Mouse (Mus musculus): Measurements from ENCODE around the gene Gin1. TPM values are rescaled to one million over a fixed set of nuclear protein-coding genes. Genes with fewer than 3 reads are reported as not detected.

Gene Gin1
- 15.2 and 17.3 TPM in 2 replicates for polyA plus RNA-seq (2014; fragmentation: Nextera tagmentation; extraction: Ambion mirVana)

DNA sequence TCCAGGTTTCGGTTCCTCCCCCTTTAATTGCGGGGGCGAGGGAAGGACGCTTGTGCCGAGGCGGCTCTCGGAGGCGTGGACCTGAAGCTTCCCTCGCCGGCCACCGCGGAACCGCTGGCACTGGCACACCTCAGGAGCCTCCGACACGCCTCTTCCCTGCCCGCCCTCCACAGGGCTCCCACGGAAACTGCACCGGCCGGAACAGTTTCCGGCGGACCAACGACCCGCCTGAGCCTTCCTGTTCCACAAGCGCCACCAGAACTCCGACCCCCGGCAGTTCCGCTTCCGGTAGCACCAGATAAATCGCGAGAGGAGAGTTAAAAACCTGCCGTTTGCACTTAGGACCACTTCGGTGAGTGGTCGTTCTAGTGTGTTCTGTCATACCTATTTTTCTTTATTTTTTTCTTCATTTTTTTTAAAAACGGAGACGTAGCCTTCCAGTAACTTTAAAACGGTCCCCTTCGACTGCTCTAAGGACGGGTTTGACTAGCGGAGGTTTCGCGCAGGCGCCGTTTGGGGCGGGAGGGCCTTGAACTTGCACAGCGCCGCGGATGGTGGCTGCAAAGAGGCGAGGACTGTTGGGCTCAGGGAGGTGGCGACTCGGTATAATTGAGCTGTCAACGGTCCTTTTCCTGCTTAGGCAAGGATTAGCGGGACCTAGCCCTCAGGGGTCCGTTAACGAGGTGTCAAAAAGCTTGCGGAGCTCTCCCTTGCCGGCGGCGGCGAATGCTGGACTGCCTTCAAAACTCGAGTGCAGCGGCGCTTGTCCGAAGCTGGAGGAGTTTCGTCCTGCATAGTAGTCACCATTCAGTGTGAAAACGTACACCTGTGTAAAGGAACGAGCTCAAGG is at the start of gene Gin1, which contains the start of gene Ppip5k2:
Gin1 (plus strand) TSS at position 269 of the 850 bp plus-strand sequence.
Ppip5k2 (minus strand) TSS at position 508 of the 850 bp plus-strand sequence.
- H3K9me3 ChIP-seq (ENCODE audit: low read depth, low read length): no peaks in the 10 kb centered on the region
- DNase-seq: peak; percentile 97
- under 1% methylated on average over 66 of the region's 66 CpGs for WGBS

DNA sequence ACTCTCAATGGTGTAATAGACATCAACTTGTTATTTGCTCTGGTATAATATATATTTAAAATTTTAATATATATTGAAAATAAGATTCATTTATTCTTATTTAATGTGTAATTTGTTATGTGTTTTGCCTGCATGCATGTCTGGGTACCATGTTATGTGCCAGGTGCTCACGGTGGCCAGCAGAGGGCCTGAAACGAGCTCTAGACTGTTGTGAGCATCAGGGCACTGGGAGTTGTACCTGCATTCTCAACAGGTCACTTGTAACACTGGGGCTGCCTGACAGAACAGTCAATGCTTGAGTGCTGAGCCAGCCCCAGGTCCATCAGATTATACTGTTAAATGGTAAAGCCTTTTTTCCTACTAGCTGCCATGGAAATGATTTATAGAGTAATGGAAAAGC is 43.2 kb upstream of the Gin1 start:
- no peak overlapping the region for H3K27ac ChIP-seq (ENCODE audit: low read depth)
- no peaks in the 10 kb centered on the region for H3K4me1 ChIP-seq (ENCODE audit: insufficient read depth)
- WGBS: 72% methylated on average over 2 of the region's 2 CpGs
- DNase-seq (peak; percentile 4), ATAC-seq (ENCODE audit: insufficient read depth) (no peak)
- H3K4me3 ChIP-seq (ENCODE audit: low read depth, low read length): no peak overlapping the region
- H3K9ac ChIP-seq: no peak overlapping the region
- no peak overlapping the region for H3K4me2 ChIP-seq
- peaks cover 27% of the 10 kb centered on the region for H3K36me3 ChIP-seq (ENCODE audit: insufficient read depth)
- H3K27me3 ChIP-seq (ENCODE audit: insufficient read depth, low read length): no peaks in the 10 kb centered on the region
- no peaks in the 10 kb centered on the region for H3K9me3 ChIP-seq (ENCODE audit: low read depth, low read length)
- peak; percentile 45 for TF ChIP-seq CTCF (IDR thresholded peaks at IDR 0.05; ENCODE audit: low read depth)

More for the DNA sequence above, at the start of gene Gin1, which contains the start of gene Ppip5k2:
- H3K27ac ChIP-seq (ENCODE audit: low read depth): peak within 1 kb of the TSS; percentile 92
- peaks cover 6% of the 10 kb centered on the region; the same call in 1 of the 2 replicates for H3K4me1 ChIP-seq (ENCODE audit: insufficient read depth)
- H3K36me3 ChIP-seq (ENCODE audit: insufficient read depth): no peaks in the 10 kb centered on the region
- peak; percentile 100 for ATAC-seq (ENCODE audit: insufficient read depth)
- peak; percentile 56 for TF ChIP-seq CTCF (IDR thresholded peaks at IDR 0.05; ENCODE audit: low read depth)
- H3K4me2 ChIP-seq: peak within 1 kb of the TSS; percentile 73
- H3K4me3 ChIP-seq (ENCODE audit: low read depth, low read length): peak within 1 kb of the TSS; percentile 89
- peak within 1 kb of the TSS; percentile 85 for H3K9ac ChIP-seq
- no peaks in the 10 kb centered on the region for H3K27me3 ChIP-seq (ENCODE audit: insufficient read depth, low read length)

DNA sequence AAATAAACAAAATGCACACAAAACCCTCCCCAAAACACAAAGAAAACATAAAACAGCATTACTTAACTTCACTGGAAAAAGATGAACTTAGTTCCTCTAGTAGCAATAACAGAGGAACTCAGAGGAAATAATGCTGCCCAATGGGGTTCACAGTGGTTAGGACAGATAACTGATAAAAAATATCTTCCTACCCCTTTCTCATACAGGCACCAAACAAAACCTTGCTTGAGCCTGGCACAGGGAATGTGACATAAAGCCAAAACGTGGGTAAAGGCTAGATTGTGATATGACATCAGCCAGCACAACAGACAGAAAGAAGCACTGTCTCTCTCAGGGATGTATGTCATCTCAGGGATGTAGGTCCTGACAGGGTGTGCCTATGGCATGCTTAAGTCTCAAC is 40.6 kb upstream of the Gin1 start:
- H3K27me3 ChIP-seq (ENCODE audit: insufficient read depth, low read length): no peaks in the 10 kb centered on the region
- H3K9me3 ChIP-seq (ENCODE audit: low read depth, low read length): no peaks in the 10 kb centered on the region
- H3K36me3 ChIP-seq (ENCODE audit: insufficient read depth): peaks cover 31% of the 10 kb centered on the region
- H3K27ac ChIP-seq (ENCODE audit: low read depth): no peak overlapping the region
- H3K4me2 ChIP-seq: no peak overlapping the region
- ATAC-seq (ENCODE audit: insufficient read depth) (no peak), DNase-seq (no peak)
- no peaks in the 10 kb centered on the region for H3K4me1 ChIP-seq (ENCODE audit: insufficient read depth)
- no peak overlapping the region for H3K4me3 ChIP-seq (ENCODE audit: low read depth, low read length)
- 58% methylated on average over 1 of the region's 1 CpGs for WGBS
- no peak overlapping the region for H3K9ac ChIP-seq
- TF ChIP-seq CTCF (IDR thresholded peaks at IDR 0.05; ENCODE audit: low read depth): no peak

DNA sequence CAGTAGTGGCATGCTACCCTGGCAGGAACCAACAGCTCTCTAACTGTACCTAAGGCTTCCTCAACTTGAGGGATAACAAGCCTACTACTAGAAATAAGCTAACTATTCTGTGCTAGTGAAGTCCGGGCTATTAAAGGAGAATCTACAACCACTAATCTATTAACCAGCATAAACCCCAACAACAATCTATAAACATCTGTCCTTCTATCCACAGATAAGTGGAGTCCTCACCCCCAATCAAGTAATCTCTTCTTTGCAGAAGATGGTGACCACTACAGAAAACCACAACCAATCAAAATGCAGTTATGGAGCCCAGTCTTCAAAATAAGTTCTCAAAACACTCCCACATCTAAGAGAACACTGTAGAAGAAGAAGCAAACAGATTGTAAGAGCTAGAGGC is 26.9 kb upstream of the Gin1 start:
- WGBS: 94% methylated on average over 1 of the region's 1 CpGs
- H3K27ac ChIP-seq (ENCODE audit: low read depth): no peak overlapping the region

DNA sequence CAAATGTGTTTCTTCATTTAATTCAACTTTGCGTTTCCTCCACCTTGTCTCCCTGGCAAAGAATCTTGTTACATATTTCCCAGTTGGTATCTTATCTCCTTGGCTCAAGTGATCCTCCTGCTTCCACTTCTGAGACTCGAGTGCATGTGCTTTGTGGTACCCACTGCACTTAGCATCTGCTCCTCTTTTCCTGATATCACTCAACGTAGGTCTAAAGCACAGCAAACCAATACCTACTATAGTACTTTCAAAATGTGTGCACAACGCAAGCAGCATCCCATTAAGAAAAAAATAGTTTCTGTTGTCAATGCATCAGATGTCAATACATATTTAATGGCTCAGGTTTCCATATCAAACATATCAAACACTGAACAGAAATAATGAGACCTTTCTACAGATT is 24.3 kb upstream of the Gin1 start:
- H3K27ac ChIP-seq (ENCODE audit: low read depth): no peak overlapping the region
- no peaks in the 10 kb centered on the region for H3K27me3 ChIP-seq (ENCODE audit: insufficient read depth, low read length)
- ATAC-seq (ENCODE audit: insufficient read depth) (no peak), DNase-seq (no peak)
- H3K4me3 ChIP-seq (ENCODE audit: low read depth, low read length): no peak overlapping the region
- WGBS: 68% methylated on average over 4 of the region's 4 CpGs
- no peak for TF ChIP-seq CTCF (IDR thresholded peaks at IDR 0.05; ENCODE audit: low read depth)
- H3K9me3 ChIP-seq (ENCODE audit: low read depth, low read length): no peaks in the 10 kb centered on the region
- H3K9ac ChIP-seq: no peak overlapping the region
- no peaks in the 10 kb centered on the region for H3K4me1 ChIP-seq (ENCODE audit: insufficient read depth)
- H3K36me3 ChIP-seq (ENCODE audit: insufficient read depth): peaks cover 39% of the 10 kb centered on the region
- no peak overlapping the region for H3K4me2 ChIP-seq

More for the DNA sequence above, 26.9 kb upstream of the Gin1 start:
- Histone ChIP-seq H3K27me3 (ENCODE audit: insufficient read depth, low read length) (no peaks in the 10 kb centered on the region), H3K4me2 (no peak overlapping the region), H3K4me3 (ENCODE audit: low read depth, low read length) (no peak overlapping the region), H3K9me3 (ENCODE audit: low read depth, low read length) (no peaks in the 10 kb centered on the region), H3K4me1 (ENCODE audit: insufficient read depth) (no peaks in the 10 kb centered on the region), H3K36me3 (ENCODE audit: insufficient read depth) (peaks cover 49% of the 10 kb centered on the region), H3K9ac (no peak overlapping the region)
- DNase-seq: no peak
- no peak for ATAC-seq (ENCODE audit: insufficient read depth)
- no peak for TF ChIP-seq CTCF (IDR thresholded peaks at IDR 0.05; ENCODE audit: low read depth)

DNA sequence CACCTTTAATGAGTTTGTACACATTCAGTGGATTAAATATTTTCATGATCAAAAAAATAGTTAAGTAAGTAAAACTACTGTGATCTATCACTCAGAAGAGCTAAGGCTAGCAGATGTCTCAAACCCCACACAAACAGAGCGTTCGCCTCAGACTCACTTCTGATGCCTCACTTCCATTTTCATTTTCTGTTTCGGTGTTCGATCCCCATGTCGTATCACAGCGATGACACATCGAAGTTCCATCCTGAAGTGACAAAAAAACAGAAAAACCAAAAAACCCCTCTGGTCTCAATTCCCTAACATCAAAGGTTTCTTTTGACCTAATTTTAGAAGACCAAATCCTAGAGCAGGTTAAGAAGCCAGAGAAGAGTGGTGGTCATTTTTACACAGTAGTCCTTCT is 23.7 kb upstream of the Gin1 start:
- H3K4me2 ChIP-seq: no peak overlapping the region
- TF ChIP-seq CTCF (IDR thresholded peaks at IDR 0.05; ENCODE audit: low read depth): no peak
- H3K36me3 ChIP-seq (ENCODE audit: insufficient read depth): peaks cover 40% of the 10 kb centered on the region
- H3K9ac ChIP-seq: no peak overlapping the region
- no peak for ATAC-seq (ENCODE audit: insufficient read depth)
- no peaks in the 10 kb centered on the region for H3K9me3 ChIP-seq (ENCODE audit: low read depth, low read length)
- 94% methylated on average over 7 of the region's 7 CpGs for WGBS
- no peaks in the 10 kb centered on the region for H3K27me3 ChIP-seq (ENCODE audit: insufficient read depth, low read length)
- no peak overlapping the region for H3K27ac ChIP-seq (ENCODE audit: low read depth)
- H3K4me3 ChIP-seq (ENCODE audit: low read depth, low read length): no peak overlapping the region
- DNase-seq: no peak
- H3K4me1 ChIP-seq (ENCODE audit: insufficient read depth): no peaks in the 10 kb centered on the region

DNA sequence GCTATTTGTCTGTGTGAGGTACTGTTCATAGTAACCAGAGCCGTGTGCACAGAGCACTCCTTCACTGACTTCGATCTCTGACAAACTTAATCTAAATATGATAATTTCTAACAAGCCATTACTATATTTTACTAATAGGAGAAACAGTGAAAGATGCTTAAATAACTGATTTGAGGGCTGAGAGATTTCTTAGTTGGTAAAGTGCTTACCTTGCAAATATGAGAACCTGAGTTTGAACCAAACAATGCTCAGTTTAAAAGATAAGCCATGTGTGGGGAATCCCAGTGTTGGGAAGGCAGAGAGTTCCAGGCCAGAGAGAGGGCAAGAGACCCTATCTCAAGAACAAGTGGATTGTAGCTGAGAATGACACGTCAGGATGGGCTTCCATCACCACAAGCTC is 21.8 kb upstream of the Gin1 start:
- no peak overlapping the region for H3K27ac ChIP-seq (ENCODE audit: low read depth)
- WGBS: 80% methylated on average over 3 of the region's 3 CpGs
- no peak for ATAC-seq (ENCODE audit: insufficient read depth)
- no peak for TF ChIP-seq CTCF (IDR thresholded peaks at IDR 0.05; ENCODE audit: low read depth)
- DNase-seq: no peak
- peaks cover 42% of the 10 kb centered on the region for H3K36me3 ChIP-seq (ENCODE audit: insufficient read depth)
- H3K9ac ChIP-seq: no peak overlapping the region
- no peaks in the 10 kb centered on the region for H3K9me3 ChIP-seq (ENCODE audit: low read depth, low read length)
- no peaks in the 10 kb centered on the region for H3K4me1 ChIP-seq (ENCODE audit: insufficient read depth)
- H3K4me3 ChIP-seq (ENCODE audit: low read depth, low read length): no peak overlapping the region
- no peak overlapping the region for H3K4me2 ChIP-seq
- H3K27me3 ChIP-seq (ENCODE audit: insufficient read depth, low read length): no peaks in the 10 kb centered on the region
